Mouse (Mus musculus) lung, postnatal 4 days (tissue): ENCODE results near the gene Slc22a23.

Source experiments
- DNase-seq, 2 experiments: peaks; one replicate each; pipeline ENCODE4 v3.0.0; 2021

Gene Slc22a23

DNA sequence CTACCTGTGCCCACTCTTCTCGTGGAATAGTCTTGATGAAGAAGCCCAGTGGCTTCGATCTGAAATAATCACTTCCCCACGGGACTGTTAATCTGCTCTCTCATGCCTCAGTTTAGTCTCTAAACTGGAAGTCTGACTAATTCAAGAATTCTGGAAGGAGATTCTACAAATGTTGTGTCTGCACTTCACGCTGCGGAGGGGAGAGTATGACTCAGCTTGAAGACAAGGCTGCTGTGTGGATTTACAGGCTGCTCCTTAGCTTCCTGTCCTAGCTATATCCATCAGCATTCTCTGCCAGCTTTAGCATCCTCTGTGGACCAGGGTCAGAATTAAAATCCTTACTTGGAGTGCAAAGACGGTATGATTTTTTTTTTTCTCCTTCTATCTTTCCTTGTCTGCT lies 112.0 kb downstream of the Slc22a23 start:
- DNase-seq, result no peak

- no peak for DNase-seq
These were observed 116.1 kb downstream of the Slc22a23 start for GRCm38 (mm10) chr13:34228905-34229304.

- DNase-seq, result no peak
These were observed 117.0 kb downstream of the Slc22a23 start for GRCm38 (mm10) chr13:34227720-34228661.

DNA sequence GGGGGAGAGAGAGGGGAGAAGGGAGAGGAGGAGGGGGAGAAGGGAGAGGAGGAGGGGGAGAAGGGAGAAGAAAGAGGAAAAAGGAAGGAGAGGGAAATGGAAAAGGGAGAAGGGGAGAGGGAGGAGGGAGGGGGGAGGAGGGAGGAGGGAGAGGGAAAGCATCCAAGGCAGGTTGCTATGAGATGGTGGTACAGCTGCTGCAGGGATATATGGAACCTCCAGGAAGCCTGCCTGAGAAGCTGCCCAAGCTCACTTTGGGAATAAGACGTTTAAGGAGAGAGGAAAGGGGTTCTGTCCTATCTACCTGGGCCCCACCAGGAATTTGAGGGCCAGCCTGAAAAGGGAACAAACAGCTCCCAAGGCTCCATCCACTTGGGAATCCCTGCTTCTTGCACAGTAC lies 118.0 kb downstream of the Slc22a23 start:
- no peak for DNase-seq

DNA sequence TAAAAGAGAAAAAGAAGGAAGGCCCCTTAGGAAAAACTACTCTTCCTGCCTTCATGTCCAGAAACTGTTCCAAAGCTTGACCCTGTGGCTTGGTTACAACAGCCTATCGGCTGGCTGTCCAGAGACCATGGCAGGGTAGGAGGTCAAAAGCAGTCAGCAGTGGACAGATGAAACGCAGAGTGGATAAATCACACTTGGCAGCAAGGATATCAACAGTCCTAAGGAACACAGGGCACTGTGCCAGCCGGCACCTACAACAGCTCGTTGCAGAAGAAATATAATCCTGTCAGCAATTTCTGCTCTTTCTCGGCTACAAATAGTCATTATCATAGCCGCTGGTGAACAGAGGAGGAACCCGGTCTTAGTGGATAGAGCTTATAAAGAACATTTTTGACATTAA lies 122.0 kb downstream of the Slc22a23 start:
- peak; percentile 39 to 76 for DNase-seq

GRCm38 (mm10) chr13:34219728-34220127 lies 125.3 kb downstream of the Slc22a23 start:
- no peak for DNase-seq

DNA sequence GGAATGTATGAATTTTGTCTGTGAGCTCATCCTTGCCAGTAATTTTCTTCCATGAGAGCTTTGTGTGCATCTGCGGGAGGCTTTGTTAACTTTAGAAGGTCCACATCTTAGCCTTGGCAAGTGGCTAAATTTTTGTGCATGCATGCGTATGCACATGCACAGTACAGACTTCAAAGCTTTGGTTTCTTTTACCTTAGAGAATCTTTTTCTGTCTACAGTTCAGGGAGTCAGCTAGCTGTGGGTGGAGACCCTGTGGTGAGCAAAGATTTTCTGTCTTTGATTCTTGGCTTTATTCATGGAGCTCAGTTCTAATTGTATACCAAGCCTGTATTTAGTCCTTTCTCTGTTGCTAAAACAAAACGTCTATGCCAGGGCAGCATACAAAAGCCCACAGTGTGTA lies 126.2 kb downstream of the Slc22a23 start:
- no peak for DNase-seq

- DNase-seq, result no peak
These were observed 130.1 kb downstream of the Slc22a23 start for GRCm38 (mm10) chr13:34214855-34215254.

GRCm38 (mm10) chr13:34212735-34213212 lies 132.2 kb downstream of the Slc22a23 start:
- peak; percentile 57 to 75 for DNase-seq

DNA sequence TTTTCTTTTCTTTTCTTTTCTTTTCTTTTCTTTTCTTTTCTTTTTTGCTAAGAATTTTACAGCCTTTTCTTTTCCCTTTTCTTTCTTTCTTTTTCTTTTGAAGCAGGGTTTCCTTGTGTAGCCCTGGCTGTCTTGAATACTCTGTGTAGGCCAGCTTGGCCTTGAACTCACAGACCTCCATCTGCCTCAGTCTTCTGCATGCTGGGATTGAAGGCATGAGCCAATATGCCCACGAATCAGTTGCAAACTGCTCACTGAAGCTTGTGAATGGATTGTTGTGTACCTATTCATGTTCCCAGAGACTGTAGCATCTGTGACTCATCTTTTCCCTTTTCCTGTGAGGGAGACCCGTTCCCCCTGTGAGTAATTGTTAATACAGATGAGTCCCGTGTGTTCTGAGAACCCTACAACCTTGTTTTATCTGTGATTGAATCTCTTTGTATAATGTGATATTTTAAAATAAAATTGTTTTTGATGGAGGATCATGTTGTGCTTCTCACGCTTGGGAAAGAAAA lies 133.7 kb downstream of the Slc22a23 start:
- no peak for DNase-seq

DNA sequence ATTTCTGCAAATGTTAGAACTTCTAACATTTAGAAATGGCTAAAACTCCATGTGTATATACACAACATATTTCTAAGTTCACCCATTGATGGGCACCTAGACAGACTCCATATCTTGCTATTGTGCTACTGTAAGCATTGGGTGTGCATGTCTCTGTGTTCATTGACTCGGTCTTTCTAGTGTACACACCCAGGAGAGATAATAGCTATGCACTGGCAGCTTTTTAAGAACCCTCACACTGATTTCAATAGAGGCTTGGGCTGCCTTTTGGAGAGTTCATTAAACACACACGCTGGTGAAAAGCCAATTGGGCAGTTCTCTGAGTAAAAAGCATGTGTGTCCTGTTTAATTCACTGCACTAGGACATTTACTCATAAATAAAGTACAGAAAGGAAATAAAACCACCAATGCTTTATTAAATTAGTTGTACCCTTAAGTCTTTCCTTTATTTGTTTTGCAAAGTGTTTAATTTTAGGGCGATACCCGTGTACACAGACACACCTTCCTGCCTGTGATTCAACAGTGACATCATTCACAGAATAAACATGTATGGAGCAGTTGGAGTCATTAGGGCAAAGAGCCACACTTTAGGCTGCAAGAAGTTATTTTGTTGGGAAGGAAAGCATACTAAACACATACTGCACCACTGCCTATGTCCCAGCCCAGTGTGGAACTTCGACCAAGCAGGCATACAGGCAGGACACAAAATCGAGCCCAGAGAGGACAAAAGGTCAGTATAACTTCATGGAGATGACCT lies 137.1 kb downstream of the Slc22a23 start:
- no peak for DNase-seq

DNA sequence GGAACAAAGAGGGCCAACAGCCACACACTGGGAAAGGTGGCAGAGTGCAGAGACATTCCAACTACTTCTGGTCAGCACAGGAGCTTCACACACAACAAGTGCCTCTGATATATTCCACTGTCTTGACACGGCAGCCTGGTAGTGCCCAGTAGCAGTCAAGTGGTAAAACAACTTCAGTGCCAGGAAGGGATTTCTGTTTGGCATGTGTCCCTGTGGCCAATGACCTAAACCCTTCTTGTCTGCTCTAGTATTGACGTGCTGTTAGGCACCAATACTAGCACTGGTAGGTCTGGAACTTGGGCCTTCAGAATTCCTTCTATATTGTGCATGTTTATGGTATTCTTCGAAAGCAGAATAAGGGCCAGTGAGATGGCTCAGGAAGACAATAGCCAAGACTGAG lies 139.8 kb downstream of the Slc22a23 start:
- DNase-seq, result no peak

GRCm38 (mm10) chr13:34195676-34196075 lies 149.3 kb downstream of the Slc22a23 start:
- no peak for DNase-seq

DNA sequence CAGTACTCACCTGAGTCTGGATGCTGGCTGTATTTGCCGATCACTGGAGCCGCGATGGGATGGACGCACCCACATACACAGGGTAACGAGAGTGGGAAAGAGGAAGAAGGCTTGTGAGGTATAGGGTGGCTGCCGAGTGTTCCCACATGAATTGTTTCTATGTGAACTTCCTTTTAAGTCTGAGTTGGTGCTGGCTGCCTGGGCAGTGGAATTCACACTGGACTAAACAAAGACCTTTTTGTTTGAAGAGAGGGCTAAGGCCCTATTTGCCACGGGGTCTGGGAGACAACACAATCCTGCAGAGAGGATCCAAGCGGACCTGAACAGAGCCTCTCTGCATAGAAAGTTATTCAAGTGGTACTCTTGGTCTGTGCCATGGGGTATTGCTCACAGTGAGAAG lies 151.6 kb downstream of the Slc22a23 start:
- no peak for DNase-seq

GRCm38 (mm10) chr13:34192414-34193191 lies 152.4 kb downstream of the Slc22a23 start:
- no peak for DNase-seq

- DNase-seq, result peak; percentile 62 to 78
These were observed 157.4 kb downstream of the Slc22a23 start for GRCm38 (mm10) chr13:34187571-34187970.

DNA sequence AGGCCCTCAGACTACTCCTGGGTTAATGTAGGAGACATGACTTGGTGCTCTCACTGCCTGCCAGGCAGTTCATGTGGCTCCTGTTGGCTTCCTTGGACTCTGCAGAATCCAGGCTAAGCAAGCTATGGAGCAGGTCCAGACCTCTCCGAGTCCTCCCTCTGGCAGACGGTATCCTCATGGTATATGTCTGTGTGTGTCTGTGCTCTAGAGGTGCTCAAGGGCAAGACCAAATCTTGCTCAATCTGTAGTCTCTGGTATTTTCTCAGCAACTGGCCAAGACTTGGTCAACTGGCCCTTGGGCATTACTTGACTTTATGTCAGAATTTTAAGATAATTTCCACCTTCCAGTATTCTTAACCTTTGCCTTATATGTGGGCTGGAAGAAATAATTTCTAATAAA lies 159.6 kb downstream of the Slc22a23 start:
- DNase-seq, result no peak

DNA sequence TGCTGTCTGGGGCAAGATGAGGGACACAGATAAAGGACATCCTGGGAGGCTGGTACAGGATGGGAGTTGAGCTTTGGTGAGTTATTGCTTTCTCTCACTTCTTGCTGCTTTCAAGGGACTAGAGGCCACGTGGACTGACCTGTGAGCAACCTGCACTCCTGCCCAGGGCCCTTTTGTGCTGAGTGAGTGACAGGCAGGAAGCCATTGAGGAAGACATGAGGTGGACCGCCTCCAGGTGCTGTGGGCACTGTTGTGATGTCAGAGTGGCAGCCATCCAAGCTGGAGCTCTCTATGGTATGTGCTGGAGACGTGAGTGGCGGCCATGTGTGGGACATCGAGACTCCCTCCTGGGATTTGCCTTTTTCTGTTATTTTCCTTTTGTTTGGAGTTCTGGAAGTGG lies 163.4 kb downstream of the Slc22a23 start:
- DNase-seq, result no peak

DNA sequence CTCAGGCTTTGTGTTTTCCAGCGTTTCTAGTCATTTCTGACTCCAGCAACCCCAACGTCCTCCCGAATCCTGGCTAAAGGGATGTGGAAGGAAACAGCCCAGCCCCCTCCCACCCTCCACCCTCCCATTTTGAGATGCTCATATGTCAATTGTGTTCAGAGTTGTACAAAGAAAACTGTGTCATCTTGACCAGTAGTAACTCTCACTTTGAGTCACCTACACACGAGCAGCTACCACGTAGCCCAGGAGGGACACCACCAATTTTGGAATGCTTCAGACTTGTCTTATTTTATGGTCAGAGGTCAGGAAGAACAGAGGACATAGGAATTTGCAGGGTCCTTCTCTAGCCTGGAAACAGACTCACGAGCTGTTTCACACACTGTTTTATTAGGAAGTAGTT lies 171.0 kb downstream of the Slc22a23 start:
- no peak for DNase-seq

DNA sequence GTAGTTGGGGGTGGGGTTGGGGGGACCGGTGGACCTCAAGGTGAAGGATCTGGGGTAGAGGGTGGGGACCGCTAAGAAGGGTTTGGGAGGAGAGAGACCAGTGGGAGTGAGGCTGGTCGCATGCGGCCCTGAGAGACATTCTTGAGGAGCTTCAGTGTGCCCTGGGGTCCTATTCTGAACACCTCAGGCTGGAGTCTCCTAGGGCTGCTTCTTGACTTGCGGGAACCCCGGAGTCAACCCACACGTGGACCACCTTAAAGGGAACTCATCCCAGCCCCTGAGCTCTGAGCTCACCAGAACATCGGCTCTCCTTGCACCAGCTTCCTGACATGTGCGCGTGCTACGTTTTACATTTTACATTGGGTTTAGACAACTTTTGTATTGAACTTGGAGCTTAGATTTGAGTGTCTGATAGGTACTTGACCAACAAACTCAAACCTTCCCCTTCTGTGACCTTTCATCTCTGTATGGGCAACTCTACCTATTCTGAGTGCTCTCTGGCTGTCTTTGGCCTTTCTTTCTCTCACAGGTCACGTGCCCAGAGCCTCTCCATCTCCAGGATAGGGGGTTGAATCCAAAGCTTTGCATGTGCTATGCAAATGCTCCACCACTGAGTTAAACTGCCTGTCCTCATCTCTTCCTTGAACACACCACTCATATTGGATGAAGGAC lies 181.5 kb downstream of the Slc22a23 start:
- DNase-seq, result no peak

DNA sequence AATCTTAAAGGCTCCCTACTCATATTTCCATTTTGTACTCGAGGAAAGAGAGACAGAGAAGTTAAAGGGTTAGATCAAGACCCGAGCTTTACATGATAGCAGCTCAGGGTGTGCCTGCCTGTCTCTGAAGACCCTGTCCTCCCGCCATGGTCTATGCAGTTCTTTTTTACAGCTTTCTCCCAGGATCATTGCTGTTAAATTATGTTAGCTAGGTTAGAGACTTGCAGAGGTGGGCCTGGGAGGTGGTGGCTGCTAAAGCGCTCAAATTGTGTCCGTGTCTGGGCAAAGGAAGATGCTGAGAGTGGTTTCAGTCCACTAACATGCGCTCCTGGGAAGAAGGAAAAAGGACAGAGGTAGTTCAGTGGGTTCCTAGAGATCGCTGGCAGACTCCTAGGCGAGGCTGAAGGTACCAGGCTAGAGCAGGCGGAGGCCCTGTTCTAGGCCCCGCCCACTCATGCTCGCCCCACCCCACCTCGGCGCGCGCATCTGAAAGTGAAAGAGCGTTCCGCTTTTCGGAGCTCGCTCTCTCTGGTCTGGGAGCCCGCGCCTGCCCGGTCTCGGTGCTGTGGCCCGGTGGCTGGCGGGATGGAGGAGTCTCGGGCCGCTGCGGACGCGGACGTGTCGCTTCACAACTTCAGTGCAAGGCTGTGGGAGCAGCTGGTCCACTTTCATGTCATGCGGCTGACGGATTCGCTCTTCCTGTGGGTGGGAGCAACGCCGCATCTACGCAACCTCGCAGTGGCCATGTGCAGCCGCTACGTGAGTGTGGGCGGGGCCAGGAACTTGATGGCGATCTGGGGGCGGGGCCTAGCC lies 182.3 kb downstream of the Slc22a23 start, which contains the start of gene Psmg4:
Psmg4 (plus strand) TSS at position 474 of the 813 bp plus-strand sequence.
- DNase-seq, result peak; percentile 94 to 95
